Mouse (Mus musculus): ENCODE results near the gene Camta1.

DNA sequence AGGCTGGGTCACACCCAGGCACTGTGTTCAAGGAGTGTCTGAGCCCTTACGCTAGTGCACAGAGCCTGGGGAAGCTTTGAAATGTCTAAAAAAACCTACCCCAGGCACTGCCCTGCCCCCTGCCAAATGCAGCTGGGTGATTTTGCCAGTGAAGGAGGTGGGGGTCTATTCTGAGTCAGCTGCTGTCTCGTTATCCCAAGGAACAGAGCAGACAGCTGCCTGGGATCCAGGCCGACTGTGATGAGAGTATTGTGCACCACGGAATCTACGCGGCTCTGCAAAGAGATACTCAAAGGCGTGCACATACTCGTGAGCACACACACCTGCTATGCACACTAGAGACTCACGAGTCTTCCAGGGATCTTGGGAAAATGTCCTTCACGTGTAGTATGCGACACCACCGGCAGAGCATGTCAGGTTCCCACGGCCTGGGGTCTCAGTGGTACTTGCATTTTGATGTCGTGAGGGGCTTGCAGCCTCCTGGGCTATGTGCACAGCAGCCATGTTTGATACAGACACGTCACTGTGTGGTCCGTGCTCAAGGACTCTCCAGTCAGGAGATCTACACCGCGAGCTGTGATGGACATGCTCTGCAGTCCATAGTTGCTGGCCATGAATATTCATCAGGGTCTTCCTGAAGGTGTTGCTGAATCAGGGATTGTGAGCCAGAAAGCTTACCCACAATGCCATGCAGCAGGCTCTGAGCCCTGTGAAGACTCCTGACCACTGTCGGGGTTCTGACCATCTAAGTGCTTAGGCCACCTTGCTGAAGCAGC is 529.4 kb downstream of the Camta1 start:
- no peak for TF ChIP-seq CTCF (IDR thresholded peaks at IDR 0.05; ENCODE audit: low read depth)
- no peak for TF ChIP-seq EP300 (optimal IDR thresholded peaks at IDR 0.05)

Data from stomach, postnatal 0 days (tissue).